Mouse (Mus musculus) limb, embryonic 12.5 days (tissue): Measurements from ENCODE around the gene Prima1. TPM values are rescaled to one million over a fixed set of nuclear protein-coding genes. Genes with fewer than 3 reads are reported as not detected.

Source experiments
- ATAC-seq: fragments of 200-750 bp; cut with Nextera tagmentation; 2 replicates; pipeline ENCODE4 v1.8.0; 2017; ENCODE audit warnings: low read depth, moderate TSS enrichment; ENCODE audit not compliant: insufficient number of reproducible peaks, insufficient read depth, low FRiP score, low TSS enrichment
- H3K27ac ChIP-seq: fragments of 300-500 bp; sonication (generic); 2 replicates; pipeline ENCODE4 v1.5.1; 2016; ENCODE audit warnings: mild to moderate bottlenecking, moderate library complexity
- H3K27me3 ChIP-seq: fragments of 300-500 bp; sonication (generic); 2 replicates; pipeline ENCODE4 v1.6.1; 2016; ENCODE audit warnings: mild to moderate bottlenecking, moderate library complexity
- H3K36me3 ChIP-seq: fragments of 300-500 bp; sonication (generic); 2 replicates; pipeline ENCODE4 v1.6.1; 2016; ENCODE audit warnings: mild to moderate bottlenecking, moderate library complexity
- H3K4me1 ChIP-seq: fragments of 300-500 bp; sonication (generic); replicated peaks from 2 replicates; pipeline ENCODE4 v1.6.1; 2016
- H3K4me2 ChIP-seq: fragments of 300-500 bp; sonication (generic); 2 replicates; pipeline ENCODE4 v1.6.1; 2016; ENCODE audit warnings: mild to moderate bottlenecking, moderate library complexity
- H3K4me3 ChIP-seq: fragments of 300-500 bp; sonication (generic); replicated peaks from 2 replicates; pipeline ENCODE4 v1.5.1; 2016; ENCODE audit warnings: mild to moderate bottlenecking
- H3K9ac ChIP-seq: fragments of 300-500 bp; sonication (generic); replicated peaks from 2 replicates; pipeline ENCODE4 v1.6.1; 2016; ENCODE audit warnings: mild to moderate bottlenecking, moderate library complexity
- H3K9me3 ChIP-seq: fragments of 300-500 bp; sonication (generic); 2 replicates; pipeline ENCODE4 v1.6.1; 2016; ENCODE audit warnings: mild to moderate bottlenecking, moderate library complexity
- WGBS: fragments of 180-500 bp; shearing (Covaris S2); methylation state at CpG from one replicate; pipeline ENCODE4 v1.1.7; 2016; 5-methylcytosine and 5-hydroxymethylcytosine counted together
- polyA plus RNA-seq: library from polyadenylated mRNA; unstranded; fragments of >200 nt; fragmentation: Nextera tagmentation; extraction: Ambion mirVana; gene quantifications from 2 replicates; pipeline ENCODE4 v1.2.1, GENCODE M21; 2016

Gene Prima1
- polyA plus RNA-seq, 1 experiment from 2014 or later, result not detected

- H3K36me3 ChIP-seq, result no peaks in the 10 kb centered on the region
- no peak overlapping the region for H3K9ac ChIP-seq
- H3K9me3 ChIP-seq, result no peaks in the 10 kb centered on the region
- H3K4me3 ChIP-seq, result no peak overlapping the region
- WGBS, result 80% methylated on average over 4 of the region's 4 CpGs
- no peak for ATAC-seq
- H3K4me2 ChIP-seq, result no peak overlapping the region
- no peak overlapping the region for H3K27ac ChIP-seq
- H3K4me1 ChIP-seq, result peaks cover 13% of the 10 kb centered on the region; the same call in 1 of the 2 replicates
- 0 out of 2 replicates have a peak, but pooled peaks cover 2% of the 10 kb centered on the region for H3K27me3 ChIP-seq
These were observed 15.8 kb downstream of the Prima1 start for GRCm38 (mm10) chr12:103226121-103226520.

- no peak overlapping the region for H3K4me2 ChIP-seq
- H3K9me3 ChIP-seq, result no peaks in the 10 kb centered on the region
- ATAC-seq, result no peak
- H3K27ac ChIP-seq, result no peak overlapping the region
- 0 out of 2 replicates have a peak, but pooled peaks cover 2% of the 10 kb centered on the region for H3K27me3 ChIP-seq
- no peak overlapping the region for H3K9ac ChIP-seq
- peaks cover 18% of the 10 kb centered on the region for H3K4me1 ChIP-seq
- WGBS, result 89% methylated on average over 9 of the region's 9 CpGs
- H3K4me3 ChIP-seq, result no peak overlapping the region
- H3K36me3 ChIP-seq, result no peaks in the 10 kb centered on the region
These were observed 18.3 kb downstream of the Prima1 start for GRCm38 (mm10) chr12:103223671-103224070.

GRCm38 (mm10) chr12:103215877-103216610 lies 25.9 kb downstream of the Prima1 start:
- H3K36me3 ChIP-seq, result no peaks in the 10 kb centered on the region
- no peak overlapping the region for H3K4me2 ChIP-seq
- no peaks in the 10 kb centered on the region for H3K9me3 ChIP-seq
- no peak overlapping the region for H3K4me3 ChIP-seq
- no peak overlapping the region for H3K27ac ChIP-seq
- peaks cover 38% of the 10 kb centered on the region for H3K4me1 ChIP-seq
- no peak for ATAC-seq
- H3K27me3 ChIP-seq, result no peaks in the 10 kb centered on the region
- H3K9ac ChIP-seq, result no peak overlapping the region
- 57% methylated on average over 6 of the region's 6 CpGs for WGBS

GRCm38 (mm10) chr12:103214797-103215196 lies 27.2 kb downstream of the Prima1 start:
- H3K9ac ChIP-seq, result no peak overlapping the region
- H3K27me3 ChIP-seq, result no peaks in the 10 kb centered on the region
- no peak overlapping the region for H3K27ac ChIP-seq
- no peak overlapping the region for H3K4me2 ChIP-seq
- ATAC-seq, result no peak
- WGBS, result 96% methylated on average over 2 of the region's 2 CpGs
- no peak overlapping the region for H3K4me3 ChIP-seq
- no peaks in the 10 kb centered on the region for H3K9me3 ChIP-seq
- H3K4me1 ChIP-seq, result peaks cover 37% of the 10 kb centered on the region
- H3K36me3 ChIP-seq, result no peaks in the 10 kb centered on the region

- no peak overlapping the region for H3K9ac ChIP-seq
- H3K27ac ChIP-seq, result no peak overlapping the region
- no peaks in the 10 kb centered on the region for H3K9me3 ChIP-seq
- peaks cover 37% of the 10 kb centered on the region for H3K4me1 ChIP-seq
- H3K4me3 ChIP-seq, result no peak overlapping the region
- no peaks in the 10 kb centered on the region for H3K27me3 ChIP-seq
- no peak for ATAC-seq
- no peak overlapping the region for H3K4me2 ChIP-seq
- no peaks in the 10 kb centered on the region for H3K36me3 ChIP-seq
- 51% methylated on average over 10 of the region's 10 CpGs for WGBS
These were observed 27.7 kb downstream of the Prima1 start for GRCm38 (mm10) chr12:103214270-103214669.

- H3K4me2 ChIP-seq, result no peak overlapping the region
- H3K4me3 ChIP-seq, result no peak overlapping the region
- H3K27me3 ChIP-seq, result no peaks in the 10 kb centered on the region
- 82% methylated on average over 2 of the region's 2 CpGs for WGBS
- peak; percentile 50; the same call in 1 of the 2 replicates for ATAC-seq
- H3K27ac ChIP-seq, result no peak overlapping the region
- peaks cover 33% of the 10 kb centered on the region for H3K4me1 ChIP-seq
- no peaks in the 10 kb centered on the region for H3K9me3 ChIP-seq
- no peak overlapping the region for H3K9ac ChIP-seq
- no peaks in the 10 kb centered on the region for H3K36me3 ChIP-seq
These were observed 28.4 kb downstream of the Prima1 start for GRCm38 (mm10) chr12:103213591-103213990.

GRCm38 (mm10) chr12:103211078-103211477 lies 30.9 kb downstream of the Prima1 start:
- Histone ChIP-seq H3K9me3 (no peaks in the 10 kb centered on the region), H3K4me1 (peaks cover 21% of the 10 kb centered on the region), H3K27me3 (no peaks in the 10 kb centered on the region), H3K27ac (no peak overlapping the region), H3K36me3 (no peaks in the 10 kb centered on the region), H3K9ac (no peak overlapping the region), H3K4me3 (no peak overlapping the region), H3K4me2 (no peak overlapping the region)
- 71% methylated on average over 5 of the region's 5 CpGs for WGBS
- ATAC-seq, result no peak

GRCm38 (mm10) chr12:103209581-103209980 lies 32.4 kb downstream of the Prima1 start:
- Histone ChIP-seq H3K9me3 (no peaks in the 10 kb centered on the region), H3K4me1 (peaks cover 8% of the 10 kb centered on the region), H3K4me3 (no peak overlapping the region), H3K4me2 (no peak overlapping the region), H3K27me3 (no peaks in the 10 kb centered on the region), H3K36me3 (no peaks in the 10 kb centered on the region), H3K27ac (no peak overlapping the region), H3K9ac (no peak overlapping the region)
- WGBS, result 88% methylated on average over 7 of the region's 7 CpGs
- no peak for ATAC-seq

GRCm38 (mm10) chr12:103205561-103205960 lies 36.4 kb downstream of the Prima1 start:
- Histone ChIP-seq H3K9me3 (no peaks in the 10 kb centered on the region), H3K4me3 (no peak overlapping the region), H3K27me3 (no peaks in the 10 kb centered on the region), H3K4me1 (peaks cover 13% of the 10 kb centered on the region), H3K4me2 (no peak overlapping the region), H3K27ac (no peak overlapping the region), H3K36me3 (no peaks in the 10 kb centered on the region), H3K9ac (no peak overlapping the region)
- 73% methylated on average over 7 of the region's 7 CpGs for WGBS
- ATAC-seq, result no peak

- H3K27ac ChIP-seq, result no peak overlapping the region
These were observed 39.1 kb downstream of the Prima1 start for GRCm38 (mm10) chr12:103202592-103203544.

GRCm38 (mm10) chr12:103192996-103193395 lies 49.0 kb downstream of the Prima1 start:
- H3K27ac ChIP-seq, result no peak overlapping the region
- no peaks in the 10 kb centered on the region for H3K9me3 ChIP-seq
- no peak overlapping the region for H3K9ac ChIP-seq
- H3K27me3 ChIP-seq, result peaks cover 7% of the 10 kb centered on the region; the same call in 1 of the 2 replicates
- H3K4me3 ChIP-seq, result no peak overlapping the region
- H3K36me3 ChIP-seq, result no peaks in the 10 kb centered on the region
- H3K4me2 ChIP-seq, result no peak overlapping the region
- 49% methylated on average over 5 of the region's 5 CpGs for WGBS
- ATAC-seq, result no peak
- H3K4me1 ChIP-seq, result no peaks in the 10 kb centered on the region

More at GRCm38 (mm10) chr12:103202592-103203544, 39.1 kb downstream of the Prima1 start:
- Histone ChIP-seq H3K4me3 (no peak overlapping the region), H3K36me3 (no peaks in the 10 kb centered on the region), H3K4me1 (peaks cover 13% of the 10 kb centered on the region), H3K4me2 (no peak overlapping the region), H3K27me3 (no peaks in the 10 kb centered on the region), H3K9ac (no peak overlapping the region), H3K9me3 (no peaks in the 10 kb centered on the region)
- ATAC-seq, result peak; percentile 37; the same call in 1 of the 2 replicates
- 21% methylated on average over 11 of the region's 11 CpGs for WGBS
